Mouse (Mus musculus): ENCODE data around the gene Zfx.

Gene Zfx

GRCm38 (mm10) chrX:94060751-94061150, 62.8 kb downstream of the Zfx start:
- no peak for DNase-seq (ENCODE audit: low read depth, low spot score)

GRCm38 (mm10) chrX:94058748-94059147, 64.8 kb downstream of the Zfx start:
- DNase-seq (ENCODE audit: low read depth, low spot score) = no peak

GRCm38 (mm10) chrX:94049048-94049447, 74.5 kb downstream of the Zfx start:
- no peak for DNase-seq (ENCODE audit: low read depth, low spot score)

DNA sequence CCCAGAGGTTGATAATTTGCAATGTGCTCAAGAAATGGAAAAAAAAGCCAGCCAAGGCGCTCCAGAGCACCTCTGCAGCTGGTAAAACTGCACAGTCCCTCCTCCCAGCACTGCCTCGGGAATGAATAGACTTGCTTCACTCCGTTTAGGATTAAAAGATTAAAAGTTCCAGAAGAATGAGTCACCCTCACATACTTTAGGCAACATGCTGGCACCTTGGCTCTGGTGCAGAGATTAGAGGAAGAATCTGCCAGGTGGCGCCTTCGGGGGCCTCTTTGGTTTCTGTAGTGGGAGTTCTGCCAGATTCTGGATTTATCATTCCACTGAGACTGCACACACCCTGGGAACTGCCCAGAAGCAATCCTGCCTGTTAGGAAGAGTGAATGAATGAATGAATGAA, 75.5 kb downstream of the Zfx start:
- no peak for DNase-seq (ENCODE audit: low read depth, low spot score)

DNA sequence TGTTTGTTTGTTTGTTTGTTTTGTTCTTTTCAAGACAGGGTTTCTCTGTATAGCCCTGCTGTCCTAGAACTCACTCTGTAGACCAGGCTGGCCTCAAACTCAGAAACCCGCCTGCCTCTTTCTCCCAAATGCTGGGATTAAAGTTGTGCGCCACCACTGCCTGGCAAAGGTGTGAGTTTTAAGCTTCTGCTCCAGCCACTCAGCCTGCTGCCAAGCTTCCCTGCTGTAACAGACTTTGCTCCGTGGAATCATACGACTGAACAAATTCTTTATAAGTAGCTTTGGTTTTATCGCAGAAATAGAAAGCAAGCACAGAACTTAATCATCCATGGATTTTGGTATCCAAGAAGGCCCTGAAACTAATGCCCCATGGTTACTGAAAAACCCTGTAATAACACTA, 76.1 kb downstream of the Zfx start:
- no peak for DNase-seq (ENCODE audit: low read depth, low spot score)

GRCm38 (mm10) chrX:94032937-94033336, 90.6 kb downstream of the Zfx start:
- DNase-seq (ENCODE audit: low read depth, low spot score) = no peak

GRCm38 (mm10) chrX:94030081-94030480, 93.4 kb downstream of the Zfx start:
- DNase-seq (ENCODE audit: low read depth, low spot score) = no peak
